Mouse (Mus musculus) limb, embryonic 12.5 days (tissue): Measurements from ENCODE around the gene Txn1. TPM values are rescaled to one million over a fixed set of nuclear protein-coding genes. Genes with fewer than 3 reads are reported as not detected.

Source experiments
- ATAC-seq: fragments of 200-750 bp; cut with Nextera tagmentation; 2 replicates; pipeline ENCODE4 v1.8.0; 2017; ENCODE audit warnings: low read depth, moderate TSS enrichment; ENCODE audit not compliant: insufficient number of reproducible peaks, insufficient read depth, low FRiP score, low TSS enrichment
- H3K27ac ChIP-seq: fragments of 300-500 bp; sonication (generic); 2 replicates; pipeline ENCODE4 v1.5.1; 2016; ENCODE audit warnings: mild to moderate bottlenecking, moderate library complexity
- H3K27me3 ChIP-seq: fragments of 300-500 bp; sonication (generic); 2 replicates; pipeline ENCODE4 v1.6.1; 2016; ENCODE audit warnings: mild to moderate bottlenecking, moderate library complexity
- H3K36me3 ChIP-seq: fragments of 300-500 bp; sonication (generic); 2 replicates; pipeline ENCODE4 v1.6.1; 2016; ENCODE audit warnings: mild to moderate bottlenecking, moderate library complexity
- H3K4me1 ChIP-seq: fragments of 300-500 bp; sonication (generic); replicated peaks from 2 replicates; pipeline ENCODE4 v1.6.1; 2016
- H3K4me2 ChIP-seq: fragments of 300-500 bp; sonication (generic); 2 replicates; pipeline ENCODE4 v1.6.1; 2016; ENCODE audit warnings: mild to moderate bottlenecking, moderate library complexity
- H3K4me3 ChIP-seq: fragments of 300-500 bp; sonication (generic); replicated peaks from 2 replicates; pipeline ENCODE4 v1.5.1; 2016; ENCODE audit warnings: mild to moderate bottlenecking
- H3K9ac ChIP-seq: fragments of 300-500 bp; sonication (generic); replicated peaks from 2 replicates; pipeline ENCODE4 v1.6.1; 2016; ENCODE audit warnings: mild to moderate bottlenecking, moderate library complexity
- H3K9me3 ChIP-seq: fragments of 300-500 bp; sonication (generic); 2 replicates; pipeline ENCODE4 v1.6.1; 2016; ENCODE audit warnings: mild to moderate bottlenecking, moderate library complexity
- WGBS: fragments of 180-500 bp; shearing (Covaris S2); methylation state at CpG from one replicate; pipeline ENCODE4 v1.1.7; 2016; 5-methylcytosine and 5-hydroxymethylcytosine counted together
- polyA plus RNA-seq: library from polyadenylated mRNA; unstranded; fragments of >200 nt; fragmentation: Nextera tagmentation; extraction: Ambion mirVana; gene quantifications from 2 replicates; pipeline ENCODE4 v1.2.1, GENCODE M21; 2016

The Txn1 gene
- polyA plus RNA-seq, 1 experiment from 2014 or later, result 450 TPM

DNA sequence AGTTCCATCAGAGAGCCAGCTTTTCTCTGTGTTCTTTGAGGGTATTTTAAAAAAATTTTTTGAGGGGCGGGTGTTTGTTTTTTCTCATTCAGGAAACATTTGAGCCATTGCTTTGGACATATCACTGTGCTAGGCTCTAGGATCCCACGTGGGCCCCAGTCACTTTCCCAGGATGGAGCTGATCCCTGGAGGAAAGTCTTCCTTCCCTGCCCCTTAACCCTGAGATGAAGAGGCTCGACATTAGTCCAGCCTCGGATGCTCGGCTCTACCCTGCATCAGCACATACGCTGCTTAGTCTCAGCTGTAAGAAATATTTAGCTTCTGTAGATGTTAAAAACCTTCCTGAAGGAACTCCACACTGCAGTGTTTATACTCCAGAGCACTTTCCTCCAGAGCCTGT lies 60.3 kb downstream of the Txn1 start:
- no peaks in the 10 kb centered on the region for H3K9me3 ChIP-seq
- no peaks in the 10 kb centered on the region for H3K27me3 ChIP-seq
- H3K27ac ChIP-seq, result 0 out of 2 replicates have a peak overlapping the region, but pooled peaks have one; percentile 29
- WGBS, result 53% methylated on average over 6 of the region's 6 CpGs
- no peak overlapping the region for H3K9ac ChIP-seq
- H3K4me2 ChIP-seq, result no peak overlapping the region
- H3K4me3 ChIP-seq, result no peak overlapping the region
- ATAC-seq, result no peak
- peaks cover 34% of the 10 kb centered on the region for H3K4me1 ChIP-seq
- peaks cover 14% of the 10 kb centered on the region for H3K36me3 ChIP-seq

DNA sequence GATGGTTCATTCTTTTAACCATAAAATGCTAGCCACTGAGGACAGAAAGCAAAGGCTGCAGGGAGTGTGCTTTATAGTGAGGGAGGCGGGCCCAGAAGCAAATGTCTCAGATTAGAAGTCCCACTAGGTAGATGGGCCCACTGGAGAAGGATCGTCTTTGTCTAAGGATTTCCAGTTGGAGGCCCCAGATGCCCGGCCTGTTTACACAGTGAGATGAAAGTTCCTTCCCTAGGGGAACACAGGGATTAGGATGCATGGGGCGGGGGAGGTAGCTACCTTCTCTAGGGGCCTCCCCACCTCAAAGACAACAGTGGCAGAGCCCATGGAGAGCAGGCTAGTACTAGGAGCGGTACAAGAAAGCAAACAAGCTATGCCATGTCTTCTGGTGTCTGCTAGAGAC lies 61.1 kb downstream of the Txn1 start:
- ATAC-seq, result no peak
- WGBS, result 50% methylated on average over 5 of the region's 5 CpGs
- Histone ChIP-seq H3K4me3 (no peak overlapping the region), H3K9ac (no peak overlapping the region), H3K4me1 (peaks cover 34% of the 10 kb centered on the region), H3K9me3 (no peaks in the 10 kb centered on the region), H3K36me3 (peaks cover 14% of the 10 kb centered on the region), H3K4me2 (no peak overlapping the region), H3K27me3 (no peaks in the 10 kb centered on the region), H3K27ac (no peak overlapping the region; the same call in 1 of the 2 replicates)

Other genes starting within 250 kb of the Txn1 start
- 25.4 and 32.0 TPM in 2 replicates for gene Akap2, start 238.8 kb downstream of the Txn1 start, polyA plus RNA-seq
- 0.33 and 0.42 TPM in 2 replicates for gene D630039A03Rik, start 40.1 kb downstream of the Txn1 start, polyA plus RNA-seq
- gene Txndc8, start 52.7 kb upstream of the Txn1 start, polyA plus RNA-seq, result not detected in 2 replicates